Mouse (Mus musculus) pancreas, adult 10 weeks (tissue): ENCODE data around the gene Lmtk3. TPM values are rescaled to one million over a fixed set of nuclear protein-coding genes. Genes with fewer than 3 reads are reported as not detected.

ENCODE experiments used
- polyA plus RNA-seq: library from polyadenylated mRNA; stranded (reverse); fragments of 350-450 nt; fragmentation: Illumina TruSeq; extraction: RNeasy Lipid Tissue Mini Kit (QIAGEN cat#74804); gene quantifications from one replicate; pipeline ENCODE4 v1.2.3, GENCODE M21; 2015; ENCODE audit warnings: low read depth, low replicate concordance; ENCODE audit not compliant: insufficient read depth

Lmtk3 gene
- polyA plus RNA-seq = 4.6 TPM

GRCm38 (mm10) chr7:45783511-45784091, at the start of gene Lmtk3:
TSS of gene Lmtk3 (plus strand) at chr7:45783738.

GRCm38 (mm10) chr7:45784524-45785372, 1.2 kb downstream of the Lmtk3 start, which contains the start of gene Sult2b1:
TSS of gene Sult2b1 (minus strand) at chr7:45784669.

GRCm38 (mm10) chr7:45813787-45814779, 30.5 kb downstream of the Lmtk3 start, which contains the start of gene Cyth2:
TSS of gene Cyth2 (minus strand) at chr7:45814581.

GRCm38 (mm10) chr7:45824598-45824997, 41.1 kb downstream of the Lmtk3 start, which contains the start of gene Kcnj14:
TSS of gene Kcnj14 (minus strand) at chr7:45824782.

GRCm38 (mm10) chr7:45830427-45831127, 47.0 kb downstream of the Lmtk3 start, which contains the start of gene Grwd1:
TSS of gene Grwd1 (minus strand) at chr7:45830944.

Other genes with a start within 250 kb of the Lmtk3 start
- not detected for gene Hsd17b14, start 228.8 kb upstream of the Lmtk3 start, polyA plus RNA-seq
- 127 TPM for gene Bcat2, start 213.6 kb upstream of the Lmtk3 start, polyA plus RNA-seq
- gene Fgf21, start 168.2 kb upstream of the Lmtk3 start, polyA plus RNA-seq = 41.8 TPM
- 4.9 TPM for gene Fut1, start 166.4 kb upstream of the Lmtk3 start, polyA plus RNA-seq
- gene Izumo1, start 161.9 kb upstream of the Lmtk3 start, polyA plus RNA-seq = 2.0 TPM
- 11.1 TPM for gene Rasip1, start 156.2 kb upstream of the Lmtk3 start, polyA plus RNA-seq
- gene Mamstr, start 143.8 kb upstream of the Lmtk3 start, polyA plus RNA-seq = 2.2 TPM
- not detected for gene Fut2, start 117.3 kb upstream of the Lmtk3 start, polyA plus RNA-seq
- gene Ntn5, start 99.7 kb upstream of the Lmtk3 start, polyA plus RNA-seq = not detected
- not detected for gene Sec1, start 89.3 kb upstream of the Lmtk3 start, polyA plus RNA-seq
- gene Car11, start 83.9 kb upstream of the Lmtk3 start, polyA plus RNA-seq = 2.1 TPM
- gene Dbp, start 78.7 kb upstream of the Lmtk3 start, polyA plus RNA-seq = 5.6 TPM
- gene Rpl18, start 68.3 kb upstream of the Lmtk3 start, polyA plus RNA-seq = 401 TPM
- gene Sphk2, start 65.7 kb upstream of the Lmtk3 start, polyA plus RNA-seq = 9.0 TPM
- gene Fam83e, start 62.5 kb upstream of the Lmtk3 start, polyA plus RNA-seq = not detected
- gene Spaca4, start 57.9 kb upstream of the Lmtk3 start, polyA plus RNA-seq = not detected
- not detected for gene Sult2b1, start 931 bp downstream of the Lmtk3 start, polyA plus RNA-seq
- 31.3 TPM for gene Cyth2, start 30.8 kb downstream of the Lmtk3 start, polyA plus RNA-seq
- not detected for gene Kcnj14, start 41.0 kb downstream of the Lmtk3 start, polyA plus RNA-seq
- gene Grwd1, start 47.2 kb downstream of the Lmtk3 start, polyA plus RNA-seq = 4.1 TPM
- gene Kdelr1, start 89.0 kb downstream of the Lmtk3 start, polyA plus RNA-seq = 53.6 TPM
- 0.42 TPM for gene Grin2d, start 94.6 kb downstream of the Lmtk3 start, polyA plus RNA-seq
- not detected for gene Syngr4, start 113.0 kb downstream of the Lmtk3 start, polyA plus RNA-seq
- 6.6 TPM for gene Tmem143, start 113.2 kb downstream of the Lmtk3 start, polyA plus RNA-seq
- 42.8 TPM for gene Emp3, start 137.7 kb downstream of the Lmtk3 start, polyA plus RNA-seq
- gene Ccdc114, start 140.3 kb downstream of the Lmtk3 start, polyA plus RNA-seq = 0.72 TPM
- 0.63 TPM for gene Abcc6, start 246.6 kb downstream of the Lmtk3 start, polyA plus RNA-seq
- gene Nomo1, start 250.0 kb downstream of the Lmtk3 start, polyA plus RNA-seq = 13.3 TPM